Mouse (Mus musculus) cerebellum, adult 2 months (tissue): Measurements from ENCODE around the gene Dnajc28. TPM values are rescaled to one million over a fixed set of nuclear protein-coding genes. Genes with fewer than 3 reads are reported as not detected.
A peak's percentile ranks its signal among the peaks of the same experiment; 100 is the strongest.

Source experiments
- DNase-seq, 2 experiments: peaks; one replicate each; pipeline ENCODE4 v3.0.0; 2021
- H3K27ac ChIP-seq: fragments of 200-500 bp; 2 replicates; pipeline ENCODE4 v1.5.1; 2012; ENCODE audit warnings: low read length, control low read depth, inconsistent platforms; ENCODE audit not compliant: insufficient read depth
- H3K27me3 ChIP-seq: fragments of 200-500 bp; 2 replicates; pipeline ENCODE4 v1.6.1; 2012; ENCODE audit warnings: inconsistent platforms, mild to moderate bottlenecking, low read length, moderate library complexity; ENCODE audit not compliant: control insufficient read depth, insufficient read depth
- H3K4me1 ChIP-seq: fragments of 200-500 bp; 2 replicates; pipeline ENCODE4 v1.6.1; 2011; ENCODE audit warnings: low read length; ENCODE audit not compliant: control insufficient read depth, insufficient read depth
- H3K4me3 ChIP-seq: fragments of 200-500 bp; replicated peaks from 2 replicates; pipeline ENCODE3; 2011; ENCODE audit warnings: mild to moderate bottlenecking, low read depth, low read length, control low read depth; ENCODE audit not compliant: insufficient read depth
- CTCF ChIP-seq: fragments of 200-500 bp; IDR thresholded peaks from 2 replicates; pipeline ENCODE4 v1.5.1; 2011; ENCODE audit warnings: low read depth, mild to moderate bottlenecking, control low read depth, low read length, moderate library complexity, borderline replicate concordance; ENCODE audit not compliant: insufficient read depth
- POLR2A ChIP-seq: fragments of 200-500 bp; IDR thresholded peaks from 2 replicates; pipeline ENCODE4 v1.6.1; 2011; ENCODE audit warnings: low read length, control low read depth, borderline replicate concordance; ENCODE audit not compliant: insufficient read depth
- WGBS: fragments of 180-500 bp; shearing (Covaris S2); methylation state at CpG from one replicate; pipeline ENCODE4 v1.1.7; 2018; 5-methylcytosine and 5-hydroxymethylcytosine counted together
- polyA plus RNA-seq: library from polyadenylated mRNA; depleted of rRNA; stranded (reverse); fragments of >200 nt; gene quantifications from 2 replicates; pipeline ENCODE4 v1.2.3, GENCODE M21; 2012

Gene Dnajc28
- polyA plus RNA-seq, 1 experiment = 7.6 TPM

DNA sequence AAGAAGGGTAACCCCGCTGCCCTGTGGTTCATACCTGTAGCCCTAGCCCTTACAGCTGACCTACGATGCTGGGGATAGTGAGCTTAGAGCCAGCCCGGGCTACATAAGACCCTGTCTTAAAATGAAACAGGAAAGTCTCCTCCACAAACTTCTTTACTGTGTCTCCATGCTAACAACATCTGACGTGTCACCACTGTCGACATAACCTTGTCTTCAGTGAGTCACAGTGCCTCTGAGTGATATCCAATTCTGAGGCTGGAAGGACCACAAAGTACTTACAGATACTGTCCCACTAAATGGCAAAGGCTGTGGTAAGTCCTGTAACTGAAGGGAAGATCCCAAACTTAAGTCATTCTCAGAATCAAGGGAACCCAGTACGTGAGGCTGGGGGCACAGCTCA is 32.6 kb downstream of the Dnajc28 start:
- whole genome bisulfite sequencing = 90% methylated on average over 6 of the region's 6 CpGs
- H3K4me3 ChIP-seq = no peak overlapping the region
- no peaks in the 10 kb centered on the region for H3K27me3 ChIP-seq
- no peak overlapping the region for H3K27ac ChIP-seq
- peaks cover 7% of the 10 kb centered on the region for H3K4me1 ChIP-seq
- TF ChIP-seq CTCF (no peak), POLR2A (no peak)
- DNase-seq = no peak

DNA sequence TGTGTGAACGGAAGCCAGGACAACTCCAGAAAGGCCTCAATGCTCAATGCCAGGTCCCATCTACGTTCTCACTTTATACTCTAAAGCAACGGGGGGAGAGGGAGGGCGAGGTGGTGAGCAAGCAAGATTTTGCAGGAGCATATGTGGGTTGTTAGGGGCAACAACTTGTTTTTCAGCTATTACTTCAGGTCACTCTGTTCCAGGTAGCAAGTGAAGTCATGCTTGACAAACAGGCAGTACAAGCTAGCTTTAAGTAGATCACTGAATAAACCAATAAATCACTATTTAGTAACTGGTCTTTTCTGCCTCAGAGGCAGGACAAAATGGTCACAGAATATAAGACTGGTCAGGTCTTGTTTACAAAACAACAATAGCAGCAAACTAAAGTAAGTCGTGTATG is 33.2 kb downstream of the Dnajc28 start:
- Histone ChIP-seq H3K4me1 (peaks cover 7% of the 10 kb centered on the region), H3K27ac (no peak overlapping the region)
- 90% methylated on average over 5 of the region's 5 CpGs for WGBS

DNA sequence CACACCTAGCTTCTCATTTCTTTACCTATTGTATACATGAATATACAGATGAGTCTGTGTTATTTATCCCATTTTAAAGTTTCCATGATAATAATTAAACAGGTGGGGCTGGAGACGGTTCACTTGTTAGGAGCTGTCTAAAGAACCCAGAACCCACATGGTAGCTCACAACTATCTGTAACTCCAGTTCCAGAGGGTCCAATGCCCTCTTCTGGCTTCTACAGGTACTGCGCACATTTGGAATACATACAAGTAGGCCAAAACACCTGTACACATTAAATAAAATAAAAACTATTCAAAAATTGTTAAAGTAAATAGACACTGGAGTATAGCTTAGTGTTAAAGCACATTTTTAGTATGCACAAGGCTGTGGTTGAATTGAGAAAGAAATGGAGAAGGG is 36.5 kb downstream of the Dnajc28 start:
- no peak overlapping the region for H3K27ac ChIP-seq
- WGBS = 71% methylated on average over 2 of the region's 2 CpGs

More for the DNA sequence above, 33.2 kb downstream of the Dnajc28 start:
- no peak overlapping the region for H3K4me3 ChIP-seq
- TF ChIP-seq POLR2A = no peak
- no peak for TF ChIP-seq CTCF
- H3K27me3 ChIP-seq = no peaks in the 10 kb centered on the region
- no peak for DNase-seq

DNA sequence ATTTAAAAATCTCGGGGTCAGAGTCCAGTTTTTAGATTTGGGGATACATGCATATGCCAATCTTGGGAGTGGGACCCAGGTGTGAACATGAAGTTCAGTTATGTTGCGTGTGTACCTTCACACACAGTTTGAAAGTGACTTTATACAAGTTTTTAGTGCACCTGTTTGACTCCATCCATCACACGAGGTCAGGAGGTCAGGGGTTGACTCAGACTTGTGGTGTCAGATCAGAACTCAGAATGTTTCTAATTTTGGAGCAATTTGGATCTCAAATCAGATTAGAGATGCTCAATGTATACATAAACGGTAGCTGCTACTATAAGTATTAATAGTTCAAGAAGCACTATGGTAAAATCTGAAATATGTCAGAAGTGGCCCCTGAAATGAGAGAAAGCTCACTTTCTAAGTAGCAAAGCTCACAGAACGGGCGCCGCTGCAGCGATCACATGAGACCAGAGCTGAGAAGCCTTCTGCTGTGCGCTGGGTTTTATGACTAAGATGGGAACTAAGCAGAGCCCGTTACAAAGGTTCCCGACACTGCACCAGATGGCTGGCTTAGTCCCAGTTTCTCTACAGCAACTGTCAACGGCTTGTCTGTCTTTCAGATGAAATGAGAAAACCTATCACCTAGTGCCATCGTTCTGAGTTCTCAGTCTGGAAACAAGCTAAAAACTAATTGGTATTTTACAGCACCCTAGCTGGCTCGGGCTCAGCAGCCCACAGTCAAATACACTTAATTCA is 39.7 kb downstream of the Dnajc28 start:
- H3K27me3 ChIP-seq = no peaks in the 10 kb centered on the region
- peaks cover 4% of the 10 kb centered on the region; the same call in 1 of the 2 replicates for H3K4me1 ChIP-seq
- 41% methylated on average over 14 of the region's 14 CpGs for WGBS
- TF ChIP-seq POLR2A (no peak), CTCF (no peak)
- no peak overlapping the region for H3K4me3 ChIP-seq
- peak; percentile 27 to 43 for DNase-seq
- no peak overlapping the region; the same call in 1 of the 2 replicates for H3K27ac ChIP-seq

More for the DNA sequence above, 36.5 kb downstream of the Dnajc28 start:
- Histone ChIP-seq H3K4me3 (no peak overlapping the region), H3K27me3 (no peaks in the 10 kb centered on the region), H3K4me1 (peaks cover 4% of the 10 kb centered on the region; the same call in 1 of the 2 replicates)
- TF ChIP-seq POLR2A (no peak), CTCF (peak; percentile 18; the same call in 1 of the 2 replicates)
- no peak for DNase-seq

GRCm38 (mm10) chr16:91575151-91575550 is 43.7 kb downstream of the Dnajc28 start:
- Histone ChIP-seq H3K4me3 (no peak overlapping the region), H3K27me3 (no peaks in the 10 kb centered on the region), H3K27ac (no peak overlapping the region), H3K4me1 (peaks cover 4% of the 10 kb centered on the region; the same call in 1 of the 2 replicates)
- 67% methylated on average over 13 of the region's 13 CpGs for WGBS
- TF ChIP-seq POLR2A (no peak), CTCF (no peak)
- DNase-seq = no peak

DNA sequence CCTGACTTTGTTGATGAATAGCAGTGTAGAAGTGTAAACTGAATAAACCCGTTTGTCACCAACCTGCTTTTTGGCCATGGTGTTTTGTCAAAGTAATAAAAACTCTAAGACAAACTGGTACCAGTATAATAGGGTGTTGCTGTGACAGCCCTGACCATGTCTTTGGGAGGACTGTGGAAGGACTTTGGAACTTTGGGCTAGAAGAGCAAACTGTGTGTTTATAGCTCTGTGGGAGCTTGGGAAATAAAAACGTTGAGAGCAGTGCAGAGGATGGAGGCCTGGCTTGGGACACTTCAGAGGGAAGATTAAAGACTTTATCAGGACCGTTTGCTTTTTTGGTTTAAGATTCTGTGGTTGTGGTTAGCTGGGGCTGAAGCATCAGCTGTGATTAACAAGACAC is 47.7 kb downstream of the Dnajc28 start:
- Histone ChIP-seq H3K4me3 (no peak overlapping the region), H3K27ac (no peak overlapping the region), H3K4me1 (no peaks in the 10 kb centered on the region), H3K27me3 (no peaks in the 10 kb centered on the region)
- no peak for DNase-seq
- 75% methylated on average over 3 of the region's 3 CpGs for WGBS
- no peak for TF ChIP-seq POLR2A
- TF ChIP-seq CTCF = no peak

DNA sequence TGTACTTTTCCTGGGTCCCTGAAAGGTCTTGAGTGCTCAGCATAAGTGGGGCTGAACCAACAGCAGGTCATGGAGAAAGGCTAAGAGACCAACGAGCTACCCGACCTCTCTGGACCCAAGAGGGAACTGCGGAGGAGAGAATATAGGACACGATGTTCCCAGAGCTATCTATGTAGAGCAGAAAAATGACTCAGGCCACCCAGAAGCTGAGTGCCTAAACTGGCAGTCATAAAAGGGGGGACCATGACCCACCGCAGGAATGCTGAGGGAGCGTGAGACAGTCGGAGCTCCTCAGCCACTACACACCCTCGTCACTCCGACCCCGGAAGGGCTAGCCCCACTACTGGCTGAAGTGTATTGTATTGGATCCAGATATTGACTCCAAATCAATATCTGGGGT is 49.9 kb downstream of the Dnajc28 start:
- TF ChIP-seq CTCF (no peak), POLR2A (no peak)
- DNase-seq = no peak
- H3K4me1 ChIP-seq = no peaks in the 10 kb centered on the region
- no peak overlapping the region for H3K27ac ChIP-seq
- H3K27me3 ChIP-seq = no peaks in the 10 kb centered on the region
- 83% methylated on average over 10 of the region's 10 CpGs for WGBS
- H3K4me3 ChIP-seq = no peak overlapping the region

DNA sequence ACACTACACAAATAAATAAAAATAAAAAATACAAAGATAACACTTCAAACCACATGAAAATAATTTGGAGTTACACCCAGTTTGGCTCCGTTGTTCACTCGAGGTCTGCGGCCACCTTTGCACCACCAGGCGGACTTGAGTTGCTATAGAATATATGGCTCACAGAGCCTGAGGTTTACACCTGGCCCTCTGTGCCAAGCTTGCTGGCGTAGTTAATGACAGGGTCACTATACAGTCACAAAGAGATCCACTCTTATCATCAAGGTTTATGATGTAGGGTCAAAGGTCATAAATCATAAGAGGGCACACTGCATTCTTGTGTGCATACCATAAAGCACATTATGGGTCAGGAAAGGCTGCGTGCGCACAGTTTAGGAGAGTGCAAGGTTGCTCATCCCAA is 52.8 kb downstream of the Dnajc28 start:
- Histone ChIP-seq H3K4me1 (no peaks in the 10 kb centered on the region), H3K27ac (no peak overlapping the region), H3K4me3 (no peak overlapping the region), H3K27me3 (no peaks in the 10 kb centered on the region)
- DNase-seq = no peak
- no peak for TF ChIP-seq POLR2A
- no peak for TF ChIP-seq CTCF
- WGBS = 92% methylated on average over 7 of the region's 7 CpGs
